Mouse (Mus musculus) cerebellum, adult 9-11 months (tissue): ENCODE results near the gene Akap9.
"Not testable (repeated sequence)": the region's sequence is repeated elsewhere in the genome, so short reads cannot be mapped to it uniquely, and the experiment has no call there.

Experiments used
- DNase-seq: peaks from one replicate; pipeline ENCODE4 v3.0.0; 2022

The Akap9 gene

GRCm38 (mm10) chr5:3927801-3928689 is at the start of gene Akap9:
Gene Akap9 (plus strand): TSS chr5:3928054.
- DNase-seq = peak; percentile 77

- DNase-seq = not testable (repeated sequence)
Measured at GRCm38 (mm10) chr5:3886862-3887261, 41.0 kb upstream of the Akap9 start.

- DNase-seq = no peak
Measured at GRCm38 (mm10) chr5:3889201-3889600, 38.7 kb upstream of the Akap9 start.

- peak; percentile 65 for DNase-seq
Measured at GRCm38 (mm10) chr5:3893459-3894293, 34.2 kb upstream of the Akap9 start, which contains the start of gene Mterf1a. Gene Mterf1a (minus strand): TSS chr5:3893933.

GRCm38 (mm10) chr5:3894294-3894619 is 33.6 kb upstream of the Akap9 start:
- peak; percentile 9 for DNase-seq

- no peak for DNase-seq
Measured at GRCm38 (mm10) chr5:3905471-3905870, 22.4 kb upstream of the Akap9 start.

- DNase-seq = no peak
Measured at GRCm38 (mm10) chr5:3922350-3922749, 5.5 kb upstream of the Akap9 start.

GRCm38 (mm10) chr5:3926666-3927065 is 1.2 kb upstream of the Akap9 start:
- DNase-seq = no peak

GRCm38 (mm10) chr5:3928690-3929046 is 814 bp downstream of the Akap9 start:
- peak; percentile 48 for DNase-seq

GRCm38 (mm10) chr5:3930760-3931159 is 2.9 kb downstream of the Akap9 start:
- no peak for DNase-seq

GRCm38 (mm10) chr5:3931636-3932035 is 3.8 kb downstream of the Akap9 start:
- DNase-seq = no peak

GRCm38 (mm10) chr5:3933551-3933950 is 5.7 kb downstream of the Akap9 start:
- DNase-seq = no peak

GRCm38 (mm10) chr5:3935266-3935665 is 7.4 kb downstream of the Akap9 start:
- no peak for DNase-seq

- no peak for DNase-seq
Measured at GRCm38 (mm10) chr5:3935778-3936554, 8.1 kb downstream of the Akap9 start.

- DNase-seq = no peak
Measured at GRCm38 (mm10) chr5:3938905-3939304, 11.1 kb downstream of the Akap9 start.

- DNase-seq = no peak
Measured at GRCm38 (mm10) chr5:3939335-3939734, 11.5 kb downstream of the Akap9 start.

- DNase-seq = no peak
Measured at GRCm38 (mm10) chr5:3941240-3941639, 13.4 kb downstream of the Akap9 start.

- not testable (repeated sequence) for DNase-seq
Measured at GRCm38 (mm10) chr5:3943169-3943568, 15.3 kb downstream of the Akap9 start.

- no peak for DNase-seq
Measured at GRCm38 (mm10) chr5:3952498-3952897, 24.6 kb downstream of the Akap9 start.

GRCm38 (mm10) chr5:3954541-3954940 is 26.7 kb downstream of the Akap9 start:
- no peak for DNase-seq

GRCm38 (mm10) chr5:3961286-3961685 is 33.4 kb downstream of the Akap9 start:
- DNase-seq = no peak

GRCm38 (mm10) chr5:3968415-3968814 is 40.6 kb downstream of the Akap9 start:
- DNase-seq = no peak

- DNase-seq = no peak
Measured at GRCm38 (mm10) chr5:3969114-3969513, 41.3 kb downstream of the Akap9 start.
